Mouse (Mus musculus): Measurements from ENCODE around the gene C1galt1c1.
A peak's percentile ranks its signal among the peaks of the same experiment; 100 is the strongest.

The C1galt1c1 gene

DNA sequence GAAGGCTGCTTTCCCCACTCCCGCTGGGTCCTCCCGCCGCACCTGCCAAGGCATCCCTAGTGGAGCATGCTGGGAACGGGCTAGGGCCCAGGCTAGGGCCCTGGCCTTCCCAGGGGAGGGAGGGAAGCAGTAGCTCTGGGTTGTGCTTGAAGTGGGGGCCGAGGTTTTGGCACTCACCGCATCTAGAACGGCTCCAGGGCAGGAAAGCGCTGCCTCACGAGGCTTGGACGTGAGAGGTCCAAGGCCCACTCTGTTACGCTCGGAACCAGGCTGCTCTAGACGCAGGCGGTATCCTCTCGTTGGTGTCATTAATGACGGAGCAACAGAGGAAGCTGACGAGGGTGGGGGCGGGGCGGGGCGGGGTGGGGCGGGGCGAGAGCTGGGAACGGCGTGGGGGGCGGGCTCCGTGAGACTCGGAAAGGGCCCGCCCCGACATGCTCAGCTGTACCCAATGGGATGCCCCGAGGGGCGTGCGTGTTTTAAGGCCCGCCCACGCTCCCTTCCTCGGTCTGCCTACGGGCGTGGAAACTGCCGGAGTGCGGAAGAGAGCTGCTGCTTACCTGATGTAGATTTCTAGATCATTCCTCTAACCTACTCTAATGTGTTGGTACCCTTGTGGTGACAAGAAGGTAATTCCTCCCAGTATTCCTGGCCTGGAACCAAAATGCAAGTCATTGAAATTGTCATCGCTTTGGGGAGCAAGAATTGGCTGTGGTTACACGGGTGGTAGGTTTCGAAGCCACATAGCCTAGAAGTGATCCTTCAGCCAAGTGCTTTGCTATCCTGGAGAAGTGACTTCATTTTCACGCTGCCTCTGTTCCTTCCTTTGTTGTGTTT is at the start of gene C1galt1c1:
Gene C1galt1c1 (minus strand): TSS at position 287 of the 837 bp plus-strand sequence.
- peak; percentile 91 to 95 for DNase-seq (ENCODE audit: inconsistent age in 2 of 2, low spot score in 1 of 2)

GRCm38 (mm10) chrX:38681972-38682371 is 47.1 kb upstream of the C1galt1c1 start:
- DNase-seq (ENCODE audit: inconsistent age in 2 of 2, low spot score in 1 of 2): no peak

GRCm38 (mm10) chrX:38669111-38669903 is 34.4 kb upstream of the C1galt1c1 start:
- DNase-seq (ENCODE audit: inconsistent age in 2 of 2, low spot score in 1 of 2): no peak

DNA sequence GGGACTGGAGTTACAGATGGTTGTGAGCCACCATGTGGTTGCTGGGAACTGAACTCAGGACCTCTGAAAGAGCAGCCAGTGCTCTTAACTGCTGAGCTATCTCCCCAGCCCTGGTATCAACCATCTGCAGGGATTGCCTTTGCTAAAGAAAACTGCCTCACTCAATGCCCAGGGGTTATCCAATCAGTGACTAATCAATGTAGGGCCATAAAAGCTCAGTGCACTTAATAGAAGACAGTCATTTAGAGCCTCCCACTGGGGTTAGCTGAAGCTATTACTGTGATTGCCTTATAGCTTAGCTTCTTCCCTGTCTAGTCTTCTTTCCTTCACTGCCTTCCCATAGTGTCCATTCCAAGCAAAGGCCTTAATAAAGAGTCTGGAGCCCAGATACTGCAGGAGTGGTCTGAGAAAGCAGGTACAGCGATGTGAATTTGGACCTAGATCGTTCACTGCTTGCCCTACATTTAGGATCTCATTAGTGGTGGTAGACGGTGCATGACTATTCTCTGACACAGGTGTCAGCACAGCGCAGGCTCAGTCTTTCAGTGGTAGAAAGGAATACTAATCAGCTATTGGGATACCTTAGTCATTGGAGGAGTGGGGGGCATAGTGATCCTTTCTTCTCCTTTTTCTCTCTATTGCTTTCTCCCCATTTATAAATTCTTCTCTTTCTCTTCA is 21.5 kb upstream of the C1galt1c1 start:
- DNase-seq (ENCODE audit: inconsistent age in 2 of 2, low spot score in 1 of 2): no peak

- no peak for DNase-seq (ENCODE audit: inconsistent age in 2 of 2, low spot score in 1 of 2)
Measured at GRCm38 (mm10) chrX:38654681-38655080, 19.8 kb upstream of the C1galt1c1 start.

DNA sequence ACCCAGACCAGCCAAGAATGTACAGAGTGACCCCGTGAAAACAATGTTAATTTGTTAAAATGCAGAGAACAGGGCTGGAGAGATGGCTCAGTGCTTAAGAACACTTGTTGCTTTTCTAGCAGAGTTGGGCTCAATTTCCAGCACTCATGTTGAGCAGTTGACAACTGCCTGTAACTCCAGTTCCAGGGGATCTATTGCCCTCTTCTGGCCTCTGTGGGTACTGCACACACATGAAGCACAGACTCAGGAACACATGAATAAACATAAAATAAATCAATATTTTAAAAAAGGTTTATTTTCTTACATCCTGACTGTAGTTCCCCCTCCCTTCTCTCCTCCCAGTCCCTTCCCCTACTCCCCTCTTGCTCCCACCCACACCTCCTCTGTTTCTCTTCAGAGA is 18.3 kb upstream of the C1galt1c1 start:
- no peak for DNase-seq (ENCODE audit: inconsistent age in 2 of 2, low spot score in 1 of 2)

GRCm38 (mm10) chrX:38651167-38651566 is 16.3 kb upstream of the C1galt1c1 start:
- no peak for DNase-seq (ENCODE audit: inconsistent age in 2 of 2, low spot score in 1 of 2)

DNA sequence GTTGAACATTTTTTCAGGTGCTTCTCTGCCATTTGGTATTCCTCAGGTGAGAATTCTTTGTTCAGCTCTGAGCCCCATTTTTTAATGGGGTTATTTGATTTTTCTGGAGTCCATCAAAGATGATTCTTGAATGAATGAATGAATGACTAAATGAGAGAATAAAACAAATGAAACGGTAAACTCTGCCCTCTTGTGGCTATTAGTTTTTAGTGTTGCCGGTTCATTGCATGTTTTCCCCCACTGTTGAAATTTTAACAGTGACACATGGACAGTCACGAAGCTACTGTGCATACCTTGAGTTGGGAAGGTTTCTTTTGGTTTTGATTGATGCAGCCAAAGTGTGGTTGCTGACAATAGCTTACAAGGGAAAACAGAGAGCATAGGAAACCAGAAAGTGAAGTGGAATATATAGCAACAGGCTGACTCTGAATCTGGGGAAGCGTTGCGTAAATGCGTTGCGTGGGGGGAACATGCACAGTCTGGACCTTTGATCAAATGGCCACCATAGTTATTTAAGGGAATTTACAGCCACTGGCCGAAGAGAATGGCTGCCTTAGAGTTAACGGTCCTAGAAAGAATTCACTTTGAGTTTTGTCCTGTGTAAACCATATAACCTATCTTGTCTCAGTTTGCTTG is 15.6 kb upstream of the C1galt1c1 start:
- peak in 1 of 2 experiments; percentile 62 for DNase-seq (ENCODE audit: inconsistent age in 2 of 2, low spot score in 1 of 2)

GRCm38 (mm10) chrX:38642183-38642582 is 7.3 kb upstream of the C1galt1c1 start:
- peak in 1 of 2 experiments; percentile 22 for DNase-seq (ENCODE audit: inconsistent age in 2 of 2, low spot score in 1 of 2)

- peak in 1 of 2 experiments; percentile 48 for DNase-seq (ENCODE audit: inconsistent age in 2 of 2, low spot score in 1 of 2)
Measured at GRCm38 (mm10) chrX:38641435-38641834, 6.5 kb upstream of the C1galt1c1 start.

DNA sequence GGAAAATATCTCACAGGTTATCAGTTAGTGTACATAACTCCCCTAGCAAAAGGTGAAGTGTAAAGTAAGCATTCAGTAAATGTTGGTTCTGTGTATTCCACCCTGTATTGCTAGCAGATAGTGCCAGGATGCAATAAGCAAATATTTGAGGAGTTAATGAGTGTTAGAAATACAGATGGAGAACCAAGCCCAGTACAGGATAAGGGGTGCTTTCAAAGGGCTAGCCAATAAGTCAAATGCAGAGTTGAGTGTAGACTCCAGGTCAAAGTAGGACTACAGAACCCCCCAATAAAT is 698 bp upstream of the C1galt1c1 start:
- DNase-seq (ENCODE audit: inconsistent age in 2 of 2, low spot score in 1 of 2): no peak

DNA sequence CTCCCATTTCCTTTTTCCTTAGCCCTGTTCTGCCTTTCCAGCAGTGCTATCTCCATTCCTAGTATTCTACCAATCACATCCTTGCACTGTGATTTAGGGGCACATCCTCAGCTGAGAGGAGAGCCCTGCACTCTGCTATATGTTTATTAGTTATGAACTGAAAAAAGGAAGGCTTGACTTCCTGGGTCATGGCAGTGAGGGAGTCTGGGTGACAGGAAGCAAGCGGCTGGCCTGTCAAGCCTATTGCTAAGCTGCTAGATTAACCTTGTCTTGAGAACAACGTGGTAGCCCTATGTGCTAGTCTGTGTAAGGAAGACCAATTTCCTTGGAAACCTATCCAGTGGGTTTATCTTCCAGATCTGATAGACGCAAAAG is 33.9 kb downstream of the C1galt1c1 start:
- DNase-seq (ENCODE audit: inconsistent age in 2 of 2, low spot score in 1 of 2): peak; percentile 28 to 72

DNA sequence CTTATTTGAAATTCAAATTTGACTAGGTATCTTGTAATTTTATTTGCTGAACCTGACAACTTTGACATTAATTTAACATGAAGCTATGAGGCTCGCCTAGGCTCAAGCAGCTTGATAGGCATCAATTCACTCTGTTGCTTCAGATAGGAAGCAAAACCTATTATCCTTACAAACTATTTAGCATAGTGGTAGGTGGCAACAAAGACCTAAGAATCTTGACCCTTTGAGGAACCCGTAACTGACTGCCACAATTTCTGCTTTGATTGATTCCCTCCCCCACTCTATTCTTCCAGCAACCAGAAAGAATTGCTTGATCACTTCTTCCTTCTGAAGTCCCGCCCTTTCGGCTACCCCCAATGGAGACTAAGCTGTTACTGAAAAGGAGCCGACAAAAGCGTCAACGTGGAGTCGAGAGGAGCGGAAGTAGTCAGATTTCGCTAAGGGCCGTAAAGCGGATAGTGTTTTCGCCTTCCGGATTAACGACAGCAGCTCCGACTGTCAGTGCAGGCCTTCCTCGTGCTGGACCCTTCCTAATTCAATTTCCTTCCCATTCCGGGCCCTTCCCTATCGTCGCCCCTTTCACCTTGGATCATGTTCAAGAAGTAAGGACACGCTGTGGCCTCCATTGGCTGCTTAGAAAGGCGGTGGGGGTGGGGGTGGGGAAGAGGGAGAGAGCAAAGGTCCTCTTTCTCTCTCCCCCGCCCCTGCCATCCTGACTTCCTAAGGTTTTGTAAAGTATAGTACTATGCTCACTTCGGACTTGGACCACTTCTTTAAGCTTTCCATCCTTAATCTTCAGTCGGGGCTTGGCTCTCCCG is 34.5 kb downstream of the C1galt1c1 start, which contains the start of gene Mcts1:
Gene Mcts1 (plus strand): TSS at position 402 of the 818 bp plus-strand sequence.
- DNase-seq (ENCODE audit: inconsistent age in 2 of 2, low spot score in 1 of 2): peak; percentile 80 to 91

DNA sequence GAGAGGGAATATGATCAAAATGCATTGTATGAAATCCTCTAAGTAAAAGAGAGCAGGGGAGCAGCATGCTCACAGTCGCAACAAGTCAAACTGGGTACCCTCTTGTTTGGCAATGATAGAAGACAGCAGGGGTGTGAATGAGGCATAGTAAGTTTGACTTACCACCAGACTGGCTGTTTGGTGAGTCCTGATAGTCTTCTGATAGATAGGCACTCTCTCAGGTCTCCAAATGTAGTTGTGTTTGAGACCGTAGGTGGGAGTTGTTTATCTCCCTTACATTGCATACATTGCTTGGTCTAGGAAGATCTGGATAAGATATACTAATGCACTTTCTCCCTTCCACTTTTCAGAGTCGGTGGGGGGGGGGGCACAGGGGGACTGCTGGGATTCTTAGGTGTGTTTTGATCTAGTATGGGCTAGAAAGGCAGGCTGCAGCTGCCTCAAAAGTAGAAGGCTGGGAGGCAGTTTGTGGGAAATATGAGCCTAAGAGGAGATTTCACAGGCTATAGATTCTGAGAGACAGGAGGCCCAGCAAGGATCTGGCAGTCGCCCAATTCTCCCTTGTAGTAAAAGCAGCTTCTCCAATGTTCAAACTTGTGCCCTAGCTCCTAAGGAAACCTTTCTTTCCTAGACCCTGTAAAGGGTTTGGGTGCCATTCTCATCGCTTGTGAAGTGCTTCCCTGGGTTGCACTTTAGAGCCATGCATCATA is 41.6 kb downstream of the C1galt1c1 start:
- DNase-seq (ENCODE audit: inconsistent age in 2 of 2, low spot score in 1 of 2): no peak

DNA sequence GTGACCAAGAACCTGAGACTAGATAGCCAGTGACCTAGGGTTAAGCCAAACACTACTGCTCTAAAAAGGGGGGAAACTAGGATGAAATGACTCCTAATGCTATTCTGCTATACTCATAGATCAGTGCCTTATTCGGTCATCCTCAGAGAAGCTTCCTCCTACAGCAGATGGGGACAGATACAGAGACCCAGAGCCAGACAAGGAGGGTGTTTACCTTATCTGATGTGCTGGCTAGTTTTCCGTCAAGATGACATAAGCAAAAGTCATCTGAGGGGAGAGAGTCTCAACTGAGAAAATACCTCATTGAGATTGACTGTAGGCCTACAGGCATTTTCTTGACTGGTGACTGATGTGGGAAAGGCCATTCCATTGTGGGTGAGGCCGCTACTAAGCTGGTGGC is 43.1 kb downstream of the C1galt1c1 start:
- no peak for DNase-seq (ENCODE audit: inconsistent age in 2 of 2, low spot score in 1 of 2)

DNA sequence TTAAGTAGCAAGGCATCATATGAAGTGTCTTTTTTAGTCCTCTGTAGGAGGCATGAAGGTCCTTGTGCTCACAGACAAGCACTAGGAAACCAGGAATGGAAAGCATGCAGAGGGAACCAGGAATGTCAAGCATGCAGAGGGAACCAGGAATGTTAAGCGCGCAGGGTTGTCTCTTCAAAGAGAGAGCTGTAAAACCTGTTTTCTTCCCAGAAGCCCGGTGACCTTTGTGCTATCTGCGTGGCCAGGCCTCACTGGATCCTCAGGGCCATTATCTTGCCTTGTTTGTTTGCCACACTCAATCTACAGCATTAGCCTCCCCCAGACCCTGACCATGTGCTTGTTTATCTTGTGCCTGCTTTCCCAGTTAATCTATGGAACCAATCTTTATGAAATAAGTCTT is 45.1 kb downstream of the C1galt1c1 start:
- peak in 1 of 2 experiments; percentile 32 for DNase-seq (ENCODE audit: inconsistent age in 2 of 2, low spot score in 1 of 2)

- DNase-seq (ENCODE audit: inconsistent age in 2 of 2, low spot score in 1 of 2): no peak
Measured at GRCm38 (mm10) chrX:38583261-38583660, 51.6 kb downstream of the C1galt1c1 start.

- no peak for DNase-seq (ENCODE audit: inconsistent age in 2 of 2, low spot score in 1 of 2)
Measured at GRCm38 (mm10) chrX:38581140-38581539, 53.7 kb downstream of the C1galt1c1 start.
